ENCODE assay signal across 9 mouse cellular contexts in genomic region chr2:173263636-173264330, GRCm38 (mm10). TPM values are rescaled to one million over a fixed set of nuclear protein-coding genes. Genes with fewer than 3 reads are reported as not detected.
A peak's percentile ranks its signal among the peaks of the same experiment; 100 is the strongest.
DNase-seq lines count a peak whose midpoint lies in the region; ATAC-seq and TF ChIP-seq lines count a peak whose summit lies in the region.
"Had no signal": no experiment of that assay in that cellular context is flagged by ENCODE, and none has a peak within 500 bp of the region (broad histone marks: within the 10 kb centered on the region; RNA-seq: fewer than 3 reads in every experiment).

No protein-coding gene starts in this region.

- no peak for TF ChIP-seq CTCF in Patski (IDR thresholded peaks at IDR 0.05)

- ATAC-seq in liver, embryonic 11.5 days (replicated peaks; ENCODE audit: low FRiP score): 0 out of 2 replicates have a peak, but pooled peaks have one; percentile 11
- ATAC-seq in liver, embryonic 12.5 days: no peak
- ATAC-seq in Patski: peak; percentile 75
- ATAC-seq in kidney, embryonic 15.5 days (replicated peaks; ENCODE audit: low FRiP score): peak; percentile 42
- no peak for ATAC-seq in erythroid progenitor cell, adult 5-6 weeks (replicated peaks; ENCODE audit: low FRiP score, poor library complexity, severe bottlenecking)
- ATAC-seq in midbrain, embryonic 11.5 days (ENCODE audit: low FRiP score): no peak

- H3K4me1 ChIP-seq in liver, embryonic 11.5 days (replicated peaks; ENCODE audit: control insufficient read depth, insufficient read depth, low read length): no peaks in the 10 kb centered on the region
- H3K4me1 ChIP-seq in liver, embryonic 12.5 days: no peaks in the 10 kb centered on the region
- peaks cover 82% of the 10 kb centered on the region for H3K4me1 ChIP-seq in kidney, embryonic 15.5 days
- peaks cover 48% of the 10 kb centered on the region for H3K4me1 ChIP-seq in midbrain, embryonic 11.5 days (ENCODE audit: control insufficient read depth, insufficient read depth, low read length)

- H3K4me2 ChIP-seq in liver, embryonic 11.5 days: no peak overlapping the region
- H3K4me2 ChIP-seq in liver, embryonic 12.5 days: no peak overlapping the region
- 0 out of 2 replicates have a peak overlapping the region, but pooled peaks have one; percentile 8 for H3K4me2 ChIP-seq in kidney, embryonic 15.5 days
- H3K4me2 ChIP-seq in midbrain, embryonic 11.5 days: no peak overlapping the region

- H3K9me3 ChIP-seq in liver, embryonic 11.5 days (ENCODE audit: control insufficient read depth, low read length): no peaks in the 10 kb centered on the region
- no peaks in the 10 kb centered on the region for H3K9me3 ChIP-seq in liver, embryonic 12.5 days (replicated peaks)
- no peaks in the 10 kb centered on the region for H3K9me3 ChIP-seq in kidney, embryonic 15.5 days (replicated peaks)
- no peaks in the 10 kb centered on the region for H3K9me3 ChIP-seq in midbrain, embryonic 11.5 days (ENCODE audit: control insufficient read depth, low read length)

- no peak overlapping the region for H3K9ac ChIP-seq in liver, embryonic 11.5 days (ENCODE audit: low read depth, low read length)
- H3K9ac ChIP-seq in liver, embryonic 12.5 days: no peak overlapping the region
- H3K9ac ChIP-seq in kidney, embryonic 15.5 days: 0 out of 2 replicates have a peak overlapping the region, but pooled peaks have one; percentile 5
- H3K9ac ChIP-seq in midbrain, embryonic 11.5 days (ENCODE audit: low read length): no peak overlapping the region

- H3K27me3 ChIP-seq in liver, embryonic 11.5 days (replicated peaks; ENCODE audit: control insufficient read depth, insufficient read depth, low read length): peaks cover 4% of the 10 kb centered on the region; the same call in 1 of the 2 replicates
- H3K27me3 ChIP-seq in liver, embryonic 12.5 days (replicated peaks): peaks cover 32% of the 10 kb centered on the region
- no peaks in the 10 kb centered on the region for H3K27me3 ChIP-seq in Patski
- H3K27me3 ChIP-seq in kidney, embryonic 15.5 days: no peaks in the 10 kb centered on the region
- no peaks in the 10 kb centered on the region for H3K27me3 ChIP-seq in midbrain, embryonic 11.5 days (ENCODE audit: control insufficient read depth, insufficient read depth, low read length)

- DNase-seq in liver, embryonic 11.5 days (ENCODE audit: low spot score): no peak
- DNase-seq in Patski (ENCODE audit: low read depth, low spot score): no peak
- peak; percentile 65 to 71 for DNase-seq in thymus, adult 18-20 months
- DNase-seq in midbrain, embryonic 11.5 days (ENCODE audit: low spot score, missing footprints): no peak
- DNase-seq in frontal cortex, postnatal 10 days (ENCODE audit: low spot score in 2 of 2): no peak

- CTCF ChIA-PET in Patski (lab: Charles Lee): no interaction called here

- 55% methylated on average over 11 of the region's 11 CpGs for WGBS in liver, embryonic 11.5 days
- 35% methylated on average over 11 of the region's 11 CpGs for WGBS in liver, embryonic 12.5 days (ENCODE audit: insufficient replicate concordance)
- 41% methylated on average over 11 of the region's 11 CpGs for WGBS in kidney, embryonic 15.5 days
- WGBS in midbrain, embryonic 11.5 days: 70% methylated on average over 11 of the region's 11 CpGs

- POLR2A ChIA-PET in Patski (lab: Charles Lee): interaction anchor here (2.0 kb wide), 1 partner anchor 13 kb away, joined by 6 read pairs; the partner anchor contains the start of gene Pmepa1

- in situ Hi-C loops in Patski (cut with MboI; ENCODE audit: low pct_unique_long_range_greater_than_20kb): no loop called here

- no peak overlapping the region for H3K27ac ChIP-seq in liver, embryonic 11.5 days (ENCODE audit: low read depth, low read length)
- no peak overlapping the region for H3K27ac ChIP-seq in liver, embryonic 12.5 days
- peak overlapping the region; percentile 76 for H3K27ac ChIP-seq in kidney, embryonic 15.5 days
- no peak overlapping the region for H3K27ac ChIP-seq in midbrain, embryonic 11.5 days (ENCODE audit: low read depth, low read length)
- H3K27ac ChIP-seq: macrophage had no signal

- no peak overlapping the region for H3K4me3 ChIP-seq in liver, embryonic 11.5 days (ENCODE audit: low read depth, low read length)
- no peak overlapping the region for H3K4me3 ChIP-seq in liver, embryonic 12.5 days
- no peak overlapping the region for H3K4me3 ChIP-seq in kidney, embryonic 15.5 days (replicated peaks)
- no peak overlapping the region for H3K4me3 ChIP-seq in midbrain, embryonic 11.5 days (ENCODE audit: low read depth, low read length)

- H3K36me3 ChIP-seq in liver, embryonic 11.5 days (ENCODE audit: control insufficient read depth, insufficient read depth, low read length): no peaks in the 10 kb centered on the region
- H3K36me3 ChIP-seq in liver, embryonic 12.5 days: no peaks in the 10 kb centered on the region
- H3K36me3 ChIP-seq in kidney, embryonic 15.5 days: no peaks in the 10 kb centered on the region
- H3K36me3 ChIP-seq in midbrain, embryonic 11.5 days (ENCODE audit: control insufficient read depth, insufficient read depth, low read length): no peaks in the 10 kb centered on the region

RNA-seq across cellular contexts. Expression of gene Pmepa1, which starts 12.6 kb away (rescaled TPM):
- 0.95 and 1.2 TPM in 2 replicates for polyA plus RNA-seq in liver, embryonic 11.5 days (2014; fragmentation: Nextera tagmentation; extraction: Ambion mirVana)
- polyA plus RNA-seq in liver, embryonic 12.5 days (2016; fragmentation: Nextera tagmentation; extraction: Ambion mirVana): 0.24 and 0.37 TPM in 2 replicates
- polyA plus RNA-seq in Patski (2021): 20.1 TPM
- 4.0 and 4.5 TPM in 2 replicates for polyA plus RNA-seq in kidney, embryonic 15.5 days (2015; fragmentation: Nextera tagmentation; extraction: Ambion mirVana)
- 0.36 TPM in 1 of 2 replicates, not detected in the other for total RNA-seq in erythroid progenitor cell, adult 5-6 weeks (2015; ENCODE audit: low replicate concordance)
- total RNA-seq in erythroid progenitor cell, adult 5-6 weeks (2017; ENCODE audit: low replicate concordance): not detected in 2 replicates
- 3.2 and 3.4 TPM in 2 replicates for polyA plus RNA-seq in midbrain, embryonic 11.5 days (2014; fragmentation: Nextera tagmentation; extraction: Ambion mirVana)

RNA-seq across cellular contexts. Expression of gene Zbp1, which starts 45.1 kb away (rescaled TPM):
- not detected in 2 replicates for polyA plus RNA-seq in liver, embryonic 11.5 days (2014; fragmentation: Nextera tagmentation; extraction: Ambion mirVana)
- 0.21 and 0.36 TPM in 2 replicates for polyA plus RNA-seq in liver, embryonic 12.5 days (2016; fragmentation: Nextera tagmentation; extraction: Ambion mirVana)
- 0.05 TPM for polyA plus RNA-seq in Patski (2021)
- 0.40 and 0.64 TPM in 2 replicates for polyA plus RNA-seq in kidney, embryonic 15.5 days (2015; fragmentation: Nextera tagmentation; extraction: Ambion mirVana)
- 2.2 TPM in 1 of 2 replicates, not detected in the other for total RNA-seq in erythroid progenitor cell, adult 5-6 weeks (2015; ENCODE audit: low replicate concordance)
- total RNA-seq in erythroid progenitor cell, adult 5-6 weeks (2017; ENCODE audit: low replicate concordance): 1.2 and 9.6 TPM in 2 replicates
- 0.46 and 0.55 TPM in 2 replicates for polyA plus RNA-seq in midbrain, embryonic 11.5 days (2014; fragmentation: Nextera tagmentation; extraction: Ambion mirVana)

Comparison
In these comparisons a context has a peak if more than half of its experiments do, and no peak if none do; other contexts are left out.
1. ATAC-seq: peak in liver, embryonic 11.5 days (single experiment), Patski (single experiment) and kidney, embryonic 15.5 days (single experiment); none in liver, embryonic 12.5 days (single experiment), erythroid progenitor cell, adult 5-6 weeks (single experiment) and midbrain, embryonic 11.5 days (single experiment).
2. DNase-seq: peak in thymus, adult 18-20 months (2 of 2); none in liver, embryonic 11.5 days (single experiment), Patski (single experiment), midbrain, embryonic 11.5 days (single experiment) and frontal cortex, postnatal 10 days (0 of 2).